Mouse (Mus musculus) gastrocnemius, postnatal 36 days (tissue): ENCODE measurements at regions not wholly inside any gene's neighbourhood (a gene's known extent, or its start where the extent isn't known, plus 50 kb on each side); places are given as distances from the start of the nearest gene placed in this dataset.

ENCODE experiments used
- DNase-seq, 2 experiments: peaks; one replicate each; pipeline ENCODE4 v3.0.0; 2022
- intact Hi-C: fragments of 180-260 bp; cut with DNase I; formaldehyde crosslinking; loops from one replicate; pipeline ENCODE4 v1.15.1; 2025

- DNase-seq, result no peak
- intact Hi-C loops, result no loop called here
Measured at GRCm38 (mm10) chr3:9373896-9374295, 236.0 kb downstream of the Zfp704 start.

DNA sequence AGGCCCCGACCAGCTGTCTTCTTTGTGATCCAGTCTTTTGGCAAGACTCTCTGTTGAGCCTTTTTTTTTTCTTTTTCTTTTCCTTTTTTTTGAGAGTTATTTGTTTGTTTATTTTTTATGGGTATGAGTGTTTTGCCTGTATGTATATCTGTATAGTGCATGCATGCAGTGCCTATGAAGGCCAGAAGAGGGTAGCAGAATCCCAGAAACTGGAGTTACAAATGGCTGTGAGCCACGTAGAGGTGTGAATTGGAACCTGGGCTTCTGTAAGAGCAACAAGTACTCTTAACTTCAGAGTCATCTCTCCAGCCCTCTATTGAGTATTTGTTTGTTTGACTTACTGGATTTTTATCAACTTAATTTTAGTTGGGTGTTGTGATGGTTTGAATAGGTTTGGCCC lies 239.8 kb downstream of the Zfp704 start:
- intact Hi-C loops, result no loop called here
- DNase-seq, result no peak

DNA sequence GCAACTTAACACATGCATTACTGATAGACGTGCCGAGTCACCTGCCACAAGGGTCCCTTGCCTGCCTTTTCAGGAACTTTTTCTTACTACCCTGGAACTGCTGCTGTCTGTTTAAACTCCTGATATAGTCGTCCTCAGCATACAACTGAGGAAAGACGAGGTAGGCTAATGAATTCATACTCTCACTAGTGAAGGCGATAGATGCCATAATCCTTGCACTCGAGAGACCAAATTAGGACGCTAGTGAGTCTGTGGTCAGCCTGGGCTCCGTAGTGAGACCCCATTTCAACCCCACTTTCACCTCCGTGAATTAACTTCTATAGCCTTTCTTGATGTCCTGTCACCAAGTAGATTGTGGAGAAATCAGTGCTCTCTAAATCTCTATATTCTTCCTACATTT lies 244.1 kb downstream of the Zfp704 start:
- intact Hi-C loops, result no loop called here
- DNase-seq, result no peak

DNA sequence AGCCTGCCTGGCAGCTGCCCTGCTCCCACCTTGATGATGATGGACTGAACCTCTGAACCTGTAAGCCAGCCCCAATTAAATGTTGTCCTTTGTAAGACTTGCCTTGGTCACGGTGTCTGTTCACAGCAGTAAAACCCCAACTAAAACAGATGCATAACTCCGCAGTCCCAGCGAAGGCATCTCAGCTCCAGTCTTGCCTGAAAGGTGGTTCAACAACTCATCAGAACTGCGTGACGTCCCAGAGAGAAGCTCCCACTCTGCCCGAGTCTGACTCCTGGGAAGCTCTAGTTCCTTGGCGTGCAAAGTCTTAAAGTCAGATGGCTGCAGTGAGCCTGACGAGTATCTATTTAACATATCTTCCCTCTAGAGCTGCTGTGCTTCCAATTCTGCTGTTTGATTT lies 250.7 kb downstream of the Zfp704 start:
- no peak for DNase-seq
- intact Hi-C loops, result no loop called here

DNA sequence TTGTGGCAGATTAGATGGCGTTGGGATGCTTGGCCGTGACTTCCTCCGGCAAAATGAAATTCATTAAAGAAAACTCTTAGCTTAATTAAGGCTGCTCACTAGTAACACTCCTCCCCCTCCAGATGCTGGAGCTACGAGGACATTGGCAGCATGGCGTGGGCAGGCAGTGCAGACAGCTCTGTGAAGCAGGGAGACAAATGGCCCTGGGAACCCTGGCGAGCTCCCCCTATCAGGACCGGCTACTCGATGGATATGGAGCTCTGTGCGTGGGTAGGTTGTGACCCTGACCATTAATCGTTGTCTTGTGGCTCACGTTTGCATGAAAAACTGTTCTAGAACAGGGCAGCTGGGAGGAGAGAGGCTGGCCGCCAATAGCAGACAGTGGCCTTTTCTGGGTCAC lies 251.8 kb downstream of the Zfp704 start:
- no peak for DNase-seq
- intact Hi-C loops, result no loop called here

- intact Hi-C loops, result no loop called here
- DNase-seq, result no peak
Measured at GRCm38 (mm10) chr3:9357639-9358038, 252.2 kb downstream of the Zfp704 start.

DNA sequence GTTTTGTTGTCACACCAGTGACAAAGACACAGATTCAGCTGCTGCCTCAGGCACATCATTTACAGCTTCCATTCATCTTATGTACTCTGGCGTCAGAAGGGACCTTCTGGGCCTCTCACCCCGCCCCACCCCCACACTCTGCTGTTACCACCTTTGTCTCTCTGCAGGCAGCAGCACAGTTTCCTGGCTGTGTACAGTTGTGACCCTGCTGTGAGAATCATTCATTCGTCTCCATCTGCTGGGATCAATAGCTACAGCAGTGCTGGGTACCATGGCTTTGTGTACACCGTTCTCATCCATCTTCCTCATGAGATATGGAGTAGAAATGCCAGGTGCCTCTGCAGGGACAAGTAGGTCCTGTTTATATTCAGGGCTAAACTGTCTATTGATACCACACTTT lies 254.0 kb downstream of the Zfp704 start:
- intact Hi-C loops, result no loop called here
- DNase-seq, result no peak

DNA sequence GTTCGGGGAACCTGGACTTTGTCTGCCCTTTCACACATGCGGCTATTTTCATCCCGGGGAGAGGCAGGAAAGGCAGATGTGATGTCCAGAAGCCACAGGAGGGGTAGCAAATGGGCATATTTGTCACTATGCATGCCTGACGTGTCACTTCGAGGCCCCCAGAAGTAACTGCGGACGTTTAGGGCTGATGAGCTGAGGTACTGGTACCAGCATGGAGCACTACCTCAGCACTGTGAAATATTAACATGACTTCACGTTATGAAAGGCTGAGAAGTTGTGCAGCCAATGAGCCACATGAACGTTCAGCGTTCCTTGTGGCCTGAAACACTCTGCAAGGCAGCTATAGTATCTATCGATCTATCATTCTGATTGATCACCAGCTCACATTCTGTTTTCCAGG lies 255.1 kb downstream of the Zfp704 start:
- intact Hi-C loops, result no loop called here
- DNase-seq, result no peak

GRCm38 (mm10) chr3:9352251-9352650 lies 257.6 kb downstream of the Zfp704 start:
- intact Hi-C loops, result no loop called here
- DNase-seq, result no peak

DNA sequence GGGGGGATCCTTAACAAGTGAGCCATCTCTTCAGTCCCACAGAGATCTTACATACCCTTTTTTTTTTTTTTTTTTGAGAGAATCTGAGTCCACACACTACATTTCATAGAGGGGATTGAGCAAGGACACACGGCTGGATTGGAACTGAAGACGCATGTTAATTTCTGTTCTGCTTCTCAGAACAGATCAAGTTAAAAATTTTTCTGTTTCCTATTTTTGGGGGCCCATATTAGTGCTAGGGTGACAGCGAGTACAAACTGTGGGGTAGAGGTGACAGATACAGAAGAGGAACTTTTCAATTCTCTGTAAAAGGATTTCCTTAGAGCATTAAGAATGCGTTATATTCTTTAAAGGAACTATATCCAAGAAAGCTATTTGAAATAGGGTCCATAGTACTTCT lies 260.1 kb downstream of the Zfp704 start:
- DNase-seq, result no peak
- intact Hi-C loops, result loop anchor here (10.0 kb wide), 1 partner anchor 265 kb away; no protein-coding TSS in a partner anchor

GRCm38 (mm10) chr3:9347446-9347860 lies 262.4 kb downstream of the Zfp704 start:
- DNase-seq, result peak in 1 of 2 experiments; percentile 14
- intact Hi-C loops, result loop anchor here (10.0 kb wide), 1 partner anchor 263 kb away; no protein-coding TSS in a partner anchor

- DNase-seq, result peak; percentile 23 to 24
- intact Hi-C loops, result loop anchor here (10.0 kb wide), 1 partner anchor 262 kb away; no protein-coding TSS in a partner anchor
Measured at GRCm38 (mm10) chr3:9346857-9347445, 262.9 kb downstream of the Zfp704 start.

GRCm38 (mm10) chr3:9346356-9346755 lies 263.5 kb downstream of the Zfp704 start:
- DNase-seq, result no peak
- intact Hi-C loops, result loop anchor here (10.0 kb wide), 1 partner anchor 262 kb away; no protein-coding TSS in a partner anchor

- no peak for DNase-seq
- intact Hi-C loops, result loop anchor here (10.0 kb wide), 1 partner anchor 261 kb away; no protein-coding TSS in a partner anchor
Measured at GRCm38 (mm10) chr3:9345885-9346284, 264.0 kb downstream of the Zfp704 start.

- no peak for DNase-seq
- intact Hi-C loops, result loop anchor here (10.0 kb wide), 1 partner anchor 259 kb away; no protein-coding TSS in a partner anchor
Measured at GRCm38 (mm10) chr3:9343586-9343985, 266.3 kb downstream of the Zfp704 start.

- DNase-seq, result no peak
- intact Hi-C loops, result loop anchor here (10.0 kb wide), 1 partner anchor 257 kb away; no protein-coding TSS in a partner anchor
Measured at GRCm38 (mm10) chr3:9342167-9342566, 267.7 kb downstream of the Zfp704 start.

DNA sequence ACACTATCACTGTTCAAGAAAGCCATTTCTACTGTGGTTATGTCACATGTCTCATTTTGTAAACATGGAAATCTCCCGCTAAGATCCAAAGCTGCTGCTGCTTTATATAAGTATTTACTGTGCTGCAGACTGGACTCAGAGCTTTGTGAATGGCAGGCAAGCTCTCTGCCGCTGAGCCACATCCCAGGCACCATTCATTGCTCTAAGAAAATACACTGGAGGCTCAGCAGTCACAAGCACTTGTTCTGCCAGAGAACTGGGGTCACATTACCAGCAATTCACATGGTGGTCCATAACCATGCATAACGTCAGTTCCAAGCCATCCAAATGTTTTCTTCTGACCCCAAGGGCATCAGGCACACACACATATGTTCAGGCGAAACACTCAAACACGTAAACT lies 268.2 kb downstream of the Zfp704 start:
- intact Hi-C loops, result loop anchor here (10.0 kb wide), 1 partner anchor 257 kb away; no protein-coding TSS in a partner anchor

DNA sequence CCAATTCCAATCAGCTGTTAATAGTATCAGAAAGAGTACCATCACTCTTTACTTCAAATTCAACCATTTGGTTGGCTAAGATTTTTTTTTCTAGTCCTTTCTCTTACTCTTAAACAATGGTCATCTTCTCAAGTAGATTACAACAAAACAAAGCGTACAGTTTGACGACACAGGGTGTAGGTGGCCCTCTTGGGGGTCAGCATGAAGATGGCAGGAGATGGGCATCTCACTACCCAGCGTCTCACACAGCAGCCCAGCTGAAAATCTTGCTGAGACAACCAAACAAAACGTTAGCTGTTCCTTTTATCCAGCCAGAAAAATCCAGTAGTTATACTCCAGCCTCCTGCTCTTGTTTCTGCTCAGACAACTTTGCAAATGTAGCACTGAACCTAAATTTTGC lies 268.6 kb downstream of the Zfp704 start:
- intact Hi-C loops, result loop anchor here (10.0 kb wide), 1 partner anchor 256 kb away; no protein-coding TSS in a partner anchor
- DNase-seq, result no peak

More for the DNA sequence above, 268.2 kb downstream of the Zfp704 start:
- no peak for DNase-seq

GRCm38 (mm10) chr3:9340788-9341187 lies 269.1 kb downstream of the Zfp704 start:
- intact Hi-C loops, result loop anchor here (10.0 kb wide), 1 partner anchor 256 kb away; no protein-coding TSS in a partner anchor
- DNase-seq, result no peak

GRCm38 (mm10) chr3:9340344-9340743 lies 269.5 kb downstream of the Zfp704 start:
- no peak for DNase-seq
- intact Hi-C loops, result loop anchor here (10.0 kb wide), 1 partner anchor 256 kb away; no protein-coding TSS in a partner anchor

- no peak for DNase-seq
- intact Hi-C loops, result loop anchor here (10.0 kb wide), 1 partner anchor 255 kb away; no protein-coding TSS in a partner anchor
Measured at GRCm38 (mm10) chr3:9339669-9340068, 270.2 kb downstream of the Zfp704 start.

GRCm38 (mm10) chr3:9335580-9335979 lies 274.3 kb downstream of the Zfp704 start:
- DNase-seq, result no peak
- intact Hi-C loops, result no loop called here
